Mouse (Mus musculus) left cerebral cortex, postnatal 14 days (tissue): ENCODE measurements around the gene Rad54l2. TPM values are rescaled to one million over a fixed set of nuclear protein-coding genes. Genes with fewer than 3 reads are reported as not detected.
A peak's percentile ranks its signal among the peaks of the same experiment; 100 is the strongest.

Source experiments
- DNase-seq, 2 experiments: peaks; one replicate each; pipeline ENCODE4 v3.0.0; 2021 to 2022; ENCODE audit warnings: low spot score in 2 of 2, mixed read lengths in 1 of 2
- intact Hi-C: fragments of 180-260 bp; cut with DNase I; formaldehyde crosslinking; loops from one replicate; pipeline ENCODE4 v1.15.1; 2025
- total RNA-seq, 2 experiments: library from RNA; stranded (reverse); gene quantifications; 2 replicates each; pipeline ENCODE4 v1.2.3; 2021

Gene Rad54l2
- total RNA-seq, 2 experiments from 2014 or later, result 18.4 to 18.9 TPM

DNA sequence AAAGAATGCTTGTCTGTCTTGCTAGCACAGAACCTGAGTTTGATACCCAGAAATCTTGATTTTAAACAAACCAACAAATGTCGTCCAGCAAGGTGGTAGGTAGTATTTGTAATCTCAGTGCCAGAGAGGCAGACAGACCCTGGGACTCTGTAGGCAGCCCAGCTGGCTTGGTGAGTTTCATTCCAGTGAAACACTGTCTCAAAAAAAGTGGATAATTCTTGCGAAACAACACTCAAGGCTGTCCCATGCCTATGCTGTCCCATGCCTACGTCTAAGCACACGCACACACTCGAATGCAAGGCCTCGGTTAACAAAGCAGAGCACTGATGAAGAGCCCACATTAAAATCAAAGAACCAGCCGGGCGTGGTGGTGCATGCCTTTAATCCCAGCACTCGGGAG is 32.6 kb downstream of the Rad54l2 start:
- intact Hi-C loops, result no loop called here
- no peak for DNase-seq

DNA sequence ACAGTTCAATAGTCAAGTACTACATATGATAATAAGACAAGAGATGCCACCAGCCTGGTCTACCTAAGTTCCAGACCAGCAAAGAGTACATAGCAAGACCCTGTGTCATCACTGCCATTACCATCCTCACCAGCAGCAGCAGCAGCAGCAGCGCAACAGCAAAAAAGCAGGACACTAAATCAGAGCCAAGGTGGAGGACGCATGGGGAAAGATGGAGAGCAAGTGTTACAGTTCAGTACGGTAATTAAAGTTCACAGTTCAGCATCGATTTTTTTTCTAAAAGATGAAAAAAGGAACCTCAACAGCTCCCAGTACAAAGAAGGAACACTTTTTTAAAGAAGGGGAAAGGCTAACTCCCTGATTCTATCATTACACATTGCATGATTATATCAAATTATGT is 33.2 kb downstream of the Rad54l2 start:
- no peak for DNase-seq
- intact Hi-C loops, result no loop called here

DNA sequence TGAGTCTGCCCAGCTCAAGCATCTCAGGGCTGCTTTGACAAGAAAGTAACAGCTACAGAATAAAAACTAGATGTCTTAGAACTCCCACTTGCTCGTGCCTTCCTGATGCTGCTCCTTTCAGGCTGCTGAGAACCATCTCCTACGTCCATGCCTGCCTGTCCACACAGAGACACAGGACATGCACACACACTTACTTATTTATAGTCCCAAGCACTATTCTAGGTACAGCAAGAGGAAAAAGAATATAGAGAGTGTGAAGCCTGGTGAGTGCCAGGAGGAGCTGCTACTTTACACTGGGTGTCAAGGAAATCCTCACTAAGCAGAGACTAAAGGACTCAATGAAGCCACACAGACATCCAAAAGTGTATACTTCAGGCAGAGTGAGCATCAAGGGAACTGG is 34.7 kb downstream of the Rad54l2 start:
- DNase-seq, result peak; percentile 13 to 70
- intact Hi-C loops, result no loop called here

DNA sequence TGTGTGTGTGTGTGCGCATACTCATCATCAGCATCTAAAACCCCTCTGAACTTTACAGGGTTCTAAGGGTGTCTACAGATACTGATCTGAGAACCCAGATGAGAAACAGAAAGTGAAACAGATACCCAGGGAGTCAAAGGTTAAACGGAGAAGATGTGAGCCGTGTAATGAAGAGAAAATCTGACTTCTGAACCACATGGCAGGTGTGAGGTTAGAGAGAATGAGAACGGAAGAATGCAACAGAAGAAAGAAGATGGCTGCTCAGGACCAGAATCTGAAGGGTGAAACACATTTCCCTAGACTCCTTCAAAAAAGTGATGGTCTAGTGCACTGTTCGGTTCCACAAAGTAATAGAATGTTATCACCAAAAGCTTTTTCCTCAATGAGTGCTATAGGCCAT is 36.9 kb downstream of the Rad54l2 start:
- DNase-seq, result no peak
- intact Hi-C loops, result no loop called here

DNA sequence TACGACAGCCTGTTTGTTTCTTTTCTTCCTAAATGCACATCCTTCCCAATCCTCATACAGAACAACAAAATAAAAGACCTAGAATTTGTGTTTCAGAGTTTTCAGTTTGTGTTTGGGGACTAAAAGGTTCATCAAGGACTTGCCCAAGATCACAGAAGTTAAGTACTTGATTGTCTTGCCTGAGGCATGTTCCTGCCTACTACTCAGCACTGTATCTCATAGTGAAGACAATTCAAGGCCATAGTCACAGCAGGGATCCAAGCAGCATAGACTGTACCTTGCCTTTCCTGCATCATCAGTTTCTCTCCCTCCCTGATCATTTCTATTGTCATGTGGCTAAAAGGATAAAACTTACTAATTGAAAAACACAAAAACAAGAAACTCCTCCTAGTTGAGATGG is 49.0 kb downstream of the Rad54l2 start:
- intact Hi-C loops, result no loop called here
- DNase-seq, result no peak

DNA sequence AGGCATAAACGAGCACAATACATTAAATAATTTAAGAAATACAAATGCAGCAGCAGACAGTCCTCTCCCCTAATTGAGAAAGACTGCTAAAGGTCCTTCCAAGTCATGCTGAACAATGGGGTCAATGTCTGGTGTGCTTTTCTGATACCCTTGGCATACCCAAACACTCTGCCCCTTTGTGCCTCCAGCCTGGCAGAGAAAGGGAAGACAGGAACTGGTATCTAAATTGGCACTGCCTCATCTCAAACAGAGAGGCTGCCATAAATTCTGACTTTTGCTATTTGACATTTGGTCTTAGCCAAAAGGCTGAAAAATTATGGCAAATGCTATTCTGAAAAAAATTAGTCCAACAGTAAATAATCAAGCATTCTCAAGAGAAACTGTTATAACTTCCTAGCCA is 49.9 kb downstream of the Rad54l2 start:
- intact Hi-C loops, result no loop called here
- no peak for DNase-seq

DNA sequence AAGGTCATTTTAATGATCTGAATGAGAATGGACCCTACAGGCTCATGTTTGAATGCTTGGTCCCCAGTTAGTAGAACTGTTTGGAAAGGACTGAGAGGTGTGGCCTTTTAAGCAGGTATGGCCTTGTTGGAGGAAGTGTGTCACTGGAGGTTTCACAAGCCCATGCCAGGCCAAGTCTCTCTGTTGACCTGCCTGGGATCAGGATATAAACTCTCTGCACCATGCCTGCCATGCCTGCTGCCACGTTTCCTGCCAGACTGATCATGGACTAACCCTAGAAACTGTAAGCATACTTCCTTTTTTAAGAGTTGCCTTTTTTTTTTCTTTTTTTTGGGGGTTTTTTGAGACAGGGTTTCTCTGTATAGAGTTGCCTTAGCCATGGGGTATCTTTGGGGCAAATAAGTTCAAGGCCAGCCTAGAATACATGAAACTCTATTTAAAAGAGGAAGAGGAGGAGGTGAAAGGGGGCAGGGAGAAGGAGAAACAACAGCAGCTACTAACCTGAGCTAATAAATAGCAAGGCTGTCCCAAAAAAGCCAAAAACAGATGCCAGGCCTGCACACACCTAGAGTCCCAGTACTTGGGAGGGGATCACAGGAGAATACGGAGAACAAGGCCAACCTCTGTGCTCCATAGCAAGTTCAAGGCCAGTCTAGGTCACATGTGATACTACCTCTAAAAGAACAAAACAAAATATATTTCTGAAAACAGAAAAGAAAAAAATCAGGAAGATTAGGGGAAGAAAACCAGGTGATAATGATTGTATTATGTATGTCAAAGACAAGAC is 50.6 kb downstream of the Rad54l2 start:
- DNase-seq, result no peak
- intact Hi-C loops, result no loop called here

DNA sequence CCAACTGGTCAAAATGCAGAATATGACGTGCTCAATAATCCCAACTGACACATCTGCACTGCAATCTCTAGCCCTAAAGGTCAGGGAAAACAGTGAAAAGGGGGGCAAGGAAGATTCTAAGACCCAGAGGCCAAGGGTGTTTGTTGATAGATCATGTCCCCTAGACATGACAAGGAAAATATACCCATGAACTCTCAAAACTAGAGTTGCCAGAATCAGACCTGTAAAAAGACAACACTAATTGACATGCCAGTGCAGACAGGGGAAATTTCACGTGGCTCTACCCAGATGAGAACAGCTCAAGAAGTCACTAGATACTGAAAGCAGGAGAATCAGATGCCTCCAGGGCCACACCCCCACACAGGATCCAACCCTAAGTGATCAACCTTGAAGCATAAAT is 55.3 kb downstream of the Rad54l2 start:
- DNase-seq, result no peak
- intact Hi-C loops, result no loop called here

DNA sequence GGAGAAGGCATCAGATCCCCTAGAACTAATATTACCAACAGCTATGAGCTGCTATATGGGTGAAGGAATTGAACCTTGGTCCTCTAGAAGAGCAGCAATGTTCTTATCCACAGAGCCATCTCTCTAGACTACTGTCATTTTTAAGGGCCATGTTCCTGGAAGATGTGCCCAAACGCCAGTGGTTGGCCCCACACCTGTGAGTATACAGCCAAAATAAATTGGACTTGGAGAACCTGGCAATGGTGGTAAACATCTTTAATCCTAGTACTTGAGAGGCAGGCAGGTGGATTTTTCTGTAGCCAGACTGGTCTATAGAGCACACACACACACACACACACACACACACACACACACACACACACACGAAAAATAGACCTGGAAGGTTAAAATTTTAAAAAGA is 59.6 kb downstream of the Rad54l2 start:
- no peak for DNase-seq
- intact Hi-C loops, result no loop called here

DNA sequence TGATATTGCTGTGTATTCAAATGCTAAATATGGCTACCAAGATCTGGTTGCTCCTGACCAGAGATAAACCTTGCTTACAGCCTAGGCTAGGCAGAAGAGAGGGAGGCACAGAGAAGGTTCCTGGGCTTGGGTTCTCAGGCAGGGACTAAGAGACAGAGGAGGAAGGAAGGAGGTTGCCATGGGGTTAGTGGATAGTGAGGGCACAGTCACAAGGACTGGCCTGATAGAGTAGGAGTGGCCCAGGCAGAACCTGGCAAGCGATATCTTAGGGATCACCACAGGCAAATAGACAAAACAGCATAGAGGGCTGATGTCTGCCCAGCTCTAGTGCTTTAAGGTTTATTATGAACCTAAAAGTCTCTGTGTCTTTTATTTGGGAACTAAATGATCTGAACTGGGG is 62.1 kb downstream of the Rad54l2 start:
- intact Hi-C loops, result no loop called here
- no peak for DNase-seq

DNA sequence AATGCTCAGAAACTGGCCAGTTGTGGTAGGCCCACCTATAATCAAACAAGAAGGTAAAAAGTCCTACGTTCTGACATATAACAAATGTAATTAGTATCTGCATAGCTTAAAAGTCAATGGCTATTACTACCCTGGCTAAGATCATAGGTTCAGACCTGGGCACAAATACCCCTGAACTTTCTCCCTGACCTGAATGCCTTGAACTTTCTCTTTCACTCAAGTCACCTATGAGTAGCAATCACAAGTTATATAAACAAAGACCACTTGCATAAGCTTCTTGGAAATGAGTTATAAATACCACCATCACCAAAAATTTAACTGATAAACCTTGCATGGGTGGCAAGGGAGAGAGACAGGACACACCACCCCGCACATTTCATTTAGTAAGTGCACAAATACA is 63.6 kb downstream of the Rad54l2 start:
- intact Hi-C loops, result no loop called here

DNA sequence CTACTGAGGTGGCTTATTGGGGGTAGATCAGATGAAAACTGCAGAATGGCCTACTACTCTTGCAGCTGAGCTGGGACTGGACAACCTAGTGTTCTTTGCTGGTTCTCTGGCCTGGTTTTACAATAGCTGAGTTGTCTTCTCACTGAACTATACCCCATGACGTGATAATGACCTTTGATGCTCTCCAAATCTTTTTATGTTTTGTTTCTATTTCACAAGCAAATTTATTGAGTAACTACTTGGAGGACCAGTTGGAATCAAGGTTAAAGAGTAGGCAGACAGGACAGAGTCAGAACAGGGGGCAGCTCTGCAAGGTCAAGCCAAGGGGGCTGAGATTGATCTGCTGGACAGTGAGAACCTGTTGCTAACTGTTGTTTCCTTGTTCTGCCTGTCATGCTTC is 64.1 kb downstream of the Rad54l2 start:
- intact Hi-C loops, result no loop called here
- DNase-seq, result no peak

More for the DNA sequence above, 63.6 kb downstream of the Rad54l2 start:
- DNase-seq, result no peak

DNA sequence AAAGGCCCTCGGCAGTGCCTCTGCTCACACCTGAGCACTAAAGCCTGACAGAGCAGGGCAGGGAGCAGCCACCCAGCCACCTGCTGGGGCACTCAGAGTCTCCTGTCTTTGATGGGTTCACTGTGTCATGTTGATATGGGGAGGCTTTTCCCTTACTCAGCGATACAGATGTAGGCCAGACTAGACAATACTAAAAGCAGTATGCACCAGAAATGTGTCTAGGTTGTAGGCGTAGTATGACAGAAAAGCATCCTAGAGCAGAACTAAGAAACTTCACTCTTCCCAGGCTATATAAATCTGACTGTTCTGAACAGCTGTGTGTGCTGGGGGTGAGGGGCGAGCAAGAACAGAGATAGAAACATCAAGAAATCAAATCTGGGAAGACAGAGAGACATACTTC is 72.3 kb downstream of the Rad54l2 start:
- no peak for DNase-seq
- intact Hi-C loops, result no loop called here

DNA sequence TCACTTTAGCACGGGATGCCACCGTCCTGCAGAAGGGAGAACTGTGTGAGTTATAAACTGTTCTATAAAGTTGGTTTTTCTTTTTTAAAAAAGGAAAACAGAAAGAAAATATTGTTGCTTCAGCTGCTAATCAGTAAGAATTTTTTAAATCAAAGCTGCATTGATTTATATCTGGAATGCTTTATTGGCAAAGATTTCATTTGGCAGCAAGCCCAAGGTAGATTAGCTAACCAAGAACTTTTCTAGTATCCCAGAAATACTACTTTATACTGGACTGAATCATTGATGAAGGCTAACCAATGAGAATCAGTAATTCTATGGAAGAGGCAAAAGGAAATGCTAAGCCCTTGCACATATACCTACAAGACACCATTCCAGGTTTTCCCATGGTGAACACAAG is 72.8 kb downstream of the Rad54l2 start:
- intact Hi-C loops, result no loop called here
- DNase-seq, result no peak

DNA sequence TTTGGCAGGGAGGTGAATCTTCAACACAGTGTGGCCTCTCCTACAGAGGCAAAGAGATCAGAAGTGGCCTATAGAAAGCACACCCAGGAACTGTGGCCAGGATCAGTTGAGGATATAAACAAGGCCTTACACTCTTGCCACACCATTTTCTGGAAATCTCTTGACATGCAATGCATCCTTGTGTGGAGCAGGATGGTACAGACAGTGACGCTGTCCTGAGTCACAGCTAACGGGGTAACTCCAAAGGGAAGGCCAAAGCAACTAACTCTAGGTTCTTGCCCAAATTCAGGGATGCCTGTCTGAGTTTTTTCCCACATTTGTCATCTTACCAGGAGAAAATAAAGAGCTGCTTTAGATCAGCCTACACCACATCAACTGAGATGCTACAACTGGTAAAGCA is 76.5 kb downstream of the Rad54l2 start:
- intact Hi-C loops, result no loop called here

DNA sequence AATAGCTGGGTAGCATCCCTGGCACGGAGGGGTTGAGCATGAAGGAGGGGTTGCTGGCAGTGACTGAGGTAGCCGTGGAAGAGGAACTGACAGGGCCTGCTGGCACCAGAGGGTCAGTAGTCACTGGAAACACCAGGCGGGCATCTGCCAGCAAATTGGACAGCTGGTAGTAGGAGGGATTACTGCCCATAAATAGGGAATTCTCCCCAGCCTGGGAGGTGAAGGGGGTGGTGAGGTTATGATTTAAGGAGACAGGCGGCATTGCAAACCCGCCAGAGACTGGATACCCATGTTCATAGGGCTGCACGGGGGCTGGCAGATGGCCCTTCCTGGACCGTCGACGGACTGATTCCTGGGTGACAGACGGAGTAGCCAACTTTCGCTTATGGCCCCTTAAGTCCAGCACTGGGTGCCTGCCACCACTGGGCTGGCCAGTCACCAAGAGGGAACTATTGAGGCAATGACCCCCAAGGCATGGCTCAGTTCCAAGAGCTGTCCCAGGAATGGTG is 96.0 kb downstream of the Rad54l2 start:
- DNase-seq, result no peak
- intact Hi-C loops, result no loop called here

More for the DNA sequence above, 76.5 kb downstream of the Rad54l2 start:
- DNase-seq, result no peak

DNA sequence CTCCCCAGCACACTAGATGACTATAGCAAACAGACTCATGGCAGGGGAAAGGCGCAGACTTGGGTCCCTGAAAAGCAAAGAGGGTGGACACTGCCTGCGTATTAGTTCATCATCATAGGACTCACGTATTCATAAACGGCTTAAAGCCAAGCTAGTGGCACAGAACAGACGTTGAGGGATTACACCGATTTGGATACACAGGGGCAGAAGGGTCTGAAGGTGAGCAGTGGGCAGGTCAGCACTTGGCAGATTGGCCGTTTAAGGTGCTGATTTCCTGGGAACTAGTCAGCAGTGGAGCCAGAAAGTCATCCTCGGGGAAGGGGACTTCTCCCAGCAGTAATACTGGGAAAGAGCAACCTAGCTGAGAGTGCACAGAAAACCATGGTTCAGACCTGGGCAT is 100.2 kb downstream of the Rad54l2 start:
- intact Hi-C loops, result loop anchor here (5.0 kb wide), 1 partner anchor 133 kb away; the partner anchor contains the start of gene Dcaf1
- no peak for DNase-seq

DNA sequence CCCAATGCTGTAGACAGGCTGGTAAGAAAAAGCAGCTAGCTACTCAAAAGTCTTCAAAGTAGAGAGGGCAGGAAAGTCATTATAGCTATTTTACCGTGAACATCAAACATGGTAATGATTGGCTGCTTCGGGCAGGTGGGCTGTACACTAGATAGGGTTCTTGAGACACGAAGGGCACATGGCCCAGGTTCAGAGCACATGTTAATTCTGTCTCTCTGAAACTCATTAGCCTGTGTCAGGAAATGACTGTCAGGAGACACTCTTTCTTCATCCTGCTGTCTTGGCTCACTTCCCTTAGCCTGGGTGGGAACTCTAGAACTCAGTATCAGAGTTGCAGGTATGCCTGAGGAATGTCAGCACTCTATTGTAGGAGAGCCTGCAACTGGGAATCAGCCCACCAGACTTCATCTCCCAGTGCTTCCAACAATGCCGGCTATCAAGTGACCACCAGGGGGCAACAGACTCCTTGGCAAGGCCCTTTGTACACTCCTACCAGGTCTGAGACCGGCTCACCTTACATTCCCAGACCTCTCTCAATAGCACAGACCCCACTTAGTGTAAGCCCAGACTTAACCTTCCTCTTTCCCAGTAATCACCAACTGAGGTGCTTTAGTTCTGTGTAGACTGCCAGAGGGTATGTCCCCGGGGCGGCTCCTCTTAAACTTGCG is 101.9 kb downstream of the Rad54l2 start:
- peak; percentile 74 to 81 for DNase-seq
- intact Hi-C loops, result loop anchor here (5.0 kb wide), 1 partner anchor 135 kb away; the partner anchor contains the start of gene Dcaf1

DNA sequence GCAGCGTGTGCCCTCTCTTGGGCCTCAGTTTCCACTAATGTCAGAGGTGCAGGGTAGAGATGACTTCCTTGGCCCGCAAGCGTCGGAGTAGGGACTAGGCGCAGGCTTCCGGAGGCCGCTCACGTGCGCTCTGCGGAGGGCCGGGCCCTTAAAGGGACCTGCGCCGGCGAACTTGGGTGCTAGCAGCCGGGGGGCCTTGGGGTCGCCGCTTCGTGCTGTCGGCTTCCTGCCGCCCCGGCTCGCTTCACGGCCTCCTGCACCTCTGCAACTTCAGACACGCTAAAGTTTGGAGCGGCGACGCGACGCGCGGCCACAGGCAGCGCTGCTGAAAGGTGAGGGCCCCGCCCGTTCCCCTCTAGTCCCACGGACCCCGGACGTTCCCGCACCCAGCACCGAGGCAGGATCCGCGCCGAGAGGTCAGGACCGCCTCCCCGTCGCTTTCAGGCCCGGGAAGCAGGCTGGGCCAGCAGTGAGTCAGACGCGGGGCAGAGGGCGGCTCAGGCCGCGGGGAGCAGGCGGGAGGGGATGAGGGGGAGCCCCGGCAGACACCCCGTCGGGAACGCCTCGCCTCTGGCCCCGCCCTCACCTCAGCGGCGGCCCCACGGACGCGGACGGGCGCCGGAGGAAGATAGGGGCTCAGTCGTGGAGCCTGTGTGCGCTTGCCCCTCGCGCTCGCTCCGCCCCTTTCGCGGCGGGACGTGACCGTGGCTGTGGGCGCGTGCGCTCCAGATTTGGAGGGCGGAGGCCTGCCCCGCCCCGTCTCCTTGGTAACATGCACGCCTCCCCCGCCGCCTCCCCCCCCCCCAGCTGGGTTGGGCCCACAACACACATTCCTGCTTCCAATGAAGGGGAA is 103.5 kb downstream of the Rad54l2 start, which contains the start of gene Tex264:
Tex264 (minus strand) TSS at position 679 of the 853 bp plus-strand sequence.
- intact Hi-C loops, result loop anchor here (5.0 kb wide), 1 partner anchor 137 kb away; the partner anchor contains the start of gene Dcaf1
- DNase-seq, result peak; percentile 78 to 85

DNA sequence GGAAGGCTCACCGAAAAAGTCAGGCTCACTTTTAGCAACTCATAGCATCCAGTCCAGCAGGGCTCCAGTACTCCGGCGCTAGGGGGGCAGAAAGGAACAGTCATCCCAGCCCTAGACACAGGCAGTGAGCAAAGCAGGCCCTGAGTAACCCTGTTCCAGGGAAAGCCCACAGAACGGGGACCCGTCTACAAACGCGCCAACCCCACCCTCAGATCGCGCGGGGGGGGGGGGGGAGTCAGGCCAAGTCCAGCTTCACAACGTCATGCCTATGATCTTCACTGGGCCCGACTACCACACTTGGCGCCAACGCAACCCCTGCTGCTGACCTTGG is 104.1 kb downstream of the Rad54l2 start:
- intact Hi-C loops, result loop anchor here (5.0 kb wide), 1 partner anchor 137 kb away; the partner anchor contains the start of gene Dcaf1
- DNase-seq, result no peak
